Mouse (Mus musculus): ENCODE data around the gene Npas3.

DNA sequence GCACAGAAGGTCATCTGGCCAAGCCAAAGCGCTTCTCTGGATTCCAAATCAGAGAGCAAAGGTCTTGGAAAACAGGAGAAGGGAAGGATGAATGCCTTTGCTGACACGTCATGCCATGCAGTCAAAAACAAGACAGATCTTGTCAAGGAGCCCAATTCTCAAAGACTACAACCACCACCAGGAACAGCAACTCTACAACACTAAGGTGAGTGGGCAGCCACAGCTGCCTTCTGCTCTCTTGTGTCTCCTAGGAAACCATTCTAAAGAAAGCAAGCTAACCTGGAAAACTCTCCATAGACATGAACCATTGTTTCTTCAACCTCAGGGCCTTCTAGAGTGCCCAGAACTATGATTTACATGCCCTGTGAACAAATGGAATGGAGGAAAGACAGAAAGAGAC is 825.5 kb downstream of the Npas3 start:
- TF ChIP-seq CTCF (IDR thresholded peaks at IDR 0.05; ENCODE audit: borderline replicate concordance, control insufficient read depth, extremely low read depth, insufficient read depth, low read length, poor library complexity), result no peak
- no peak for TF ChIP-seq POLR2A (IDR thresholded peaks at IDR 0.05; ENCODE audit: control insufficient read depth, extremely low read depth, insufficient read depth, low read length, poor library complexity)
